Mouse (Mus musculus) heart, adult 9 months (tissue): Measurements from ENCODE around the gene Vwa1.
"Not testable (repeated sequence)": the region's sequence is repeated elsewhere in the genome, so short reads cannot be mapped to it uniquely, and the experiment has no call there.

Source experiments
- DNase-seq, 2 experiments: peaks; one replicate each; pipeline ENCODE4 v3.0.0; 2022; ENCODE audit warnings: low spot score in 2 of 2

Gene Vwa1

DNA sequence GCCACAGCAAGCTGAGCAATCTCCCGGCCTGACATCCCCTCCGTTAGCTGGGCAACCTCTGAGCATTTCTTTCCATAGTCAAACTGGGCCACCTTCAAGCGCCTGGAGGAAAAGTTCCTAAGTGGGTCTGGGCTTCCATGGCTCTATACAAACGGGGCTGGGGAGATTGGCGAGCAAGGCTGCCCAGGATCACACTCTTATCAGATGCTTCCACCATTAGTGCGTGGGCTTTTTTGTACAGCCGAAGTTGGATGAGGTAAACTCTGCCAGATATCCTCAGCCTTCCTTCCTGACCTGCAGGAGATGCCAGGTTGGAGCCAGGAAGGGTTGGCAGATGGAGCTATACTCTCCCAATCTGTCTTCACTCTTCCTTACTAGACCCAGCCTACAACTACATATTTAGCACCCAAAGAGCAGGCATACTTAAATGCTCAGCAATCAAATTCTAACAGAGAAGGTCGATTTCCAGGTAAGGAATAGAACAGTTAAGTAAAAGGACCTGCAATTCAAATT lies 28.4 kb downstream of the Vwa1 start:
- DNase-seq: no peak

DNA sequence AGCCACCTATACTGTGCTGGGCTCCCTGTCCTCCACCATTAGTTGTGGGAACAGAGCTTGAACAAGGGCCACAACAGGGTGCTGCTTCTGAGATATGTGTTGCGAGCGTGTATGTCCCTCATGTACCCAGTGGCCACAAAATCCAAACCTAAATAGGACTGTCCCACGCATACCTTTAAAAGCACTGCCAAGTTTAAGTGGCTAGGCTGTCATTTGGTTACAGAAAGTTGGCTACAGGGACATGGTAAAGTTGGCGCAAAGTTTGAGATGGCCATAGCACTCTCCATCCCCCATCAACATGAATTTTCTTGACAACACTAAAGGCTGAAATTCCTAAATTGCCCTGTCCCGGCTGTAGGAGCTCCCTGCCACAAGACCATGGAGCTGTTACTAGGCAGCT lies 29.4 kb downstream of the Vwa1 start:
- DNase-seq: no peak

DNA sequence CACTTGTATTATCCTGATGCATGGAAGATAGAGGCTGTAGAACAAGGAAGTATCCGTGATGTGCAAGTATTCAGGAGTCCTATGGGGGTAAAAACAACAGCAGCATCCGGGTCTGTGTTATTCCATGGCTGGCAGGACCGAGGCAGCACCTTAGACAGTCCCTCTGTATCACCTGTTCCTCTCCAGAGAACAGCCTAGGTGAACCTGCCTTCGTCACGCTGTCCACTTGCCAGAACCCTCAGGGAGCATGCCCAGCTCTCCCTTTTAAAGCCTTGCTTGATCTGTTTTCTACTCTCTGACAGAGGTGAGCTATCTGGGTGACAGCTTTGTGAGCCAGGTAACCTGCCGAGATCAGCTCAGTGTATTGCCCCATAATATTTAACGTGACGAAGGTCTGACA lies 30.0 kb downstream of the Vwa1 start:
- no peak for DNase-seq

DNA sequence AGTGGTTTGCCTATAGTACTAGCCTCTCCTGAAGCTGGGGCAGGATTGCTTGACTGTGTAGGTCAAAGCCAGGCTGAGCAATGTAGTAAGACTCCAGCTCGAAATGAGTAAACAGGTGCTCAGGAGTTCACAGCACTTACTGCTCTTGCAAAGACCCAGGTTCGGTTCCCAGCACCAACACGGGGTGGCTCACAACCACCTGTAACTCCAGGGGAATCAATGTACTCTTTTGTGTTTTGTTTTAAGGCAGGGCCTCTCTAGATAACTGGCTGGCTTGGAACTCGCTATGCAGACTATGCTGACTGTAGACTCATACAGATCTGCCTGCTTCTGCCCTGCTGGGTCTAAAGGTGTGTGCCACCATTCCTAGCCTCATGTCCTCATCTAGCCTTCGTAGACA lies 31.8 kb downstream of the Vwa1 start:
- DNase-seq: no peak

DNA sequence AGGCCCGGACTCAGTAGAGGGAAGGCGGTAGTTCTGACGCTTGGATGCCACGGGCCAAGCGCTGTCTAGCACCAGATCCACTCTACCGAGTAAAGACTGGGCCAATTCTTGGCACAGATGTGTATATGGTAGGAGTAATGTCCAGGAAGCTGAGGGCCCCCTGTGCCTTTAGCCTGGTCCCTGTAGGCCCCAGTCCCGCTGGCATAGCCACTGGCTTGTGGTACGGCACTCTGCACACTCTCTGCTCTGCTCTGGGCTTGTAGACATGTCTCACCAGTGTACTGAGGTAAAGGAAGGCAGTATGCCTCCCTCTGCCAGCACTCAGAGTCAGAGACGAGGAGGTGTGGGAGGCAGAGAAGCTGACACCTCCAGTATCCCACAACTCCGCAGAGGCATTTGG lies 33.8 kb downstream of the Vwa1 start:
- not testable (repeated sequence) for DNase-seq

DNA sequence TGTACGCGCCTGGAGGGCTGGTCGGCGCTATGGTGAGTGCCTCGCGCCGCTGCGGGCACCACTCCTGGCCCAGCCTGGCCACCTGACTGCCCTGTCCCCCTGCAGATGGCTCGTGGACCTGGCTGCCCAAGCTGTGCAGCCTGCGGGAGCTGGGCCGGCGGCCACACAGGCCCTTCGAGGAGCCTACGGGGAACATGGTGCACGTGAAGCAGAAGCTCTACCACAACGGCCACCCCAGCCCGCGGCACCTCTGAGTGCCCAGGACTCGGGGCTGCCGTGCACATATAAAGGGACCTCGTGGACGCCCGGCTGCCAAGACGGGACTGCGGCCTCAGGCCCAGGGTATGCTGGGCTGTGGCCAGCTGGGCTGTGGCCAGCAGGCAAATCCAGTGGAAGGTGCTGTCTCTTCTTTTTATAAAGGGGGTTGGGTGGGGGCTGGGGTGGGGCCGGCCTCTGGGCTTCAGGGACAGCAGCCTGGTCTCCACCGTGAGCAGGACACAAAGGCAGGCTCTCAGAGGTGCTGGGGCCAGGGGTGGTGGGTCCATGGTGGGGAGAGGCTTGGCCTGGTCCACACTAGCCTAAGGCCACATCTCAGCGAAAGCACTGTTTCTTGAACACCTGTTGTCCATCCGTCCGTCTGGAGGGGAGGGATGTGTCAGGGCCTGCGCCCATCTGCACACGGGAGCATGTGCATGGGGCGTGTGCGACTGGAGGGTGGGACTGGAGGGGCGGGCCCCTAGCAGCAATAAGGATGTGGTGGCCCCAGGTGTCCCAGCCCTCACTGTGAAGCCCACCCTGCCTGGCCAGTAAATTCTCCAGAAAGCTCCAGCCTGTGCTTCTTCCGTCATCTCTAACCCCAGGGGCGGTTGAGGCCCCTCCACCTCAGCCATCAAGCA lies 34.5 kb downstream of the Vwa1 start:
- peak in 1 of 2 experiments; percentile 11 for DNase-seq

DNA sequence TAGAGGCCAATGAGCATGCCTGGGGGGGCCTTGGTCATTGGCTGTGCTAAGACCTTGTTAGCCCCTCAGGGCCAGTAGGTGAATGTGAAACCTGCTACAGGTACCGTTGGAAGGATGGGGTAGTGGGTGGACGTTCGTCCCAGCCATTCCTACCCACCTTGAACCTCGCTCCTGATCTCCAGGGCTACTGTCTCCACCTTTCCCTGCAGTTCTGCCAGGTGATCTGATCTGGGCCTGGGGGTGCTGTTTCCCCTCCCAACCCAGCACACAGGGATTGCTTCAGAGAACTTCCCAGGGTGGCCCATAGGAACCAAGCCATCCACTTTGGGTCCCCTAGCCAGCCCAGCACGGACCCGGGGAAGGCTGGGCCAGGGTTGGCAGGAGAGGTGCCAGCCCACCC lies 35.3 kb downstream of the Vwa1 start:
- no peak for DNase-seq

DNA sequence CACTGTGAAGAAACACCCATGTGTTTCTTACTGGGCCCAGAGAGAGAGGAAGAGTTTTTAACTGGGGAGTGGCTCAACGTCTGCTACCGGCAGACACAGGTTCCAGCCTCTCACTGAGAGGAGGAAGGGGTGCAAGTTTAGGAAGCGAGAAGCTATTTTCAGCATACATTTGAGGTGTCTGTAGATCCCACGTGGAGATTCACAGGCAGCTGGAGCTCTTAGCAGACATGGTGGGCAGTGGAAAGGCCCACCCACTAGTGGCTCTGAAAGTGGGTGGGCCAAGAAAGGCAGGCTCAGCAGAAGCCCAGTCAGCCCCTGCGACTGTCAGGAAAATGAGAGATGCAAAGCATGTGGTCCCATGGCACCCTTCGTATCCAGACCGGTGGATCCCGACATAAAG lies 36.2 kb downstream of the Vwa1 start:
- DNase-seq: no peak

DNA sequence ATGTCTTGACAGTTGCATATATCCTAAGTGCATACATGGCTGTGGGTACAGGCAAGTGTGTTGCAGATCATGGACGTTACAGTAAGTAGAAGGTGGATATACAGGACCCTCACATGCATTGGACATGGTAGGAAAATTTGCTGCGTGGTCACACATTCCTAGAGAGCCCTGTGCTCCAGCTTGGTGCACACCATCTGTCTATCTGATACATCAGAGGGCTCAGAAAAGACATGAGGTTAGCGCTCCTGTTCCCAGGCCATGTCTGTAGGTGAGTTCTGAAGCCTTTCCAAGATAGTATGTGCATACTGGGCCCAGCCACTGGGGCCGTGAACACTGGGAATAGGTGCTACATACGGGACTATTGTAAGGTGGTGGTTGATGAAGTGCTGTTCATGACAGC lies 38.1 kb downstream of the Vwa1 start:
- DNase-seq: no peak

DNA sequence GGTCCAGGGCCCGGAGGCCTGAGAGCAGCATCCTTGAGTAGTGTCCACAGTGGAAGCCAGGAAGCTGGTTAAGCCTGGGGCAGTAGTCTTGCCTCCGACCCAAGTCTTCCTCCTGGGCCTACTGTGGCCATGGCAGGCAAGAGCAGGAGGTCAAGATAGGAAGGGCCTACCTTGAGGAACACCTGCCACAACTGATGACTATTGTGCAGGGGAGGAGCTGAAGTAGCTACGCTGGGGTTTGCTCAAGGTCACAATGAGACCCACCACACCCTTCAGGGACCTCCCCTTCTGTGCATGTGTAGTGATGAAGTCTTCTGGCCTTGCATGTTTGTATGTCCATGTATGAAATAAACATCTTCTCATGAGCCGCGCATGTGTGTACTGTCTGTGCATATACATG lies 38.7 kb downstream of the Vwa1 start:
- no peak for DNase-seq

DNA sequence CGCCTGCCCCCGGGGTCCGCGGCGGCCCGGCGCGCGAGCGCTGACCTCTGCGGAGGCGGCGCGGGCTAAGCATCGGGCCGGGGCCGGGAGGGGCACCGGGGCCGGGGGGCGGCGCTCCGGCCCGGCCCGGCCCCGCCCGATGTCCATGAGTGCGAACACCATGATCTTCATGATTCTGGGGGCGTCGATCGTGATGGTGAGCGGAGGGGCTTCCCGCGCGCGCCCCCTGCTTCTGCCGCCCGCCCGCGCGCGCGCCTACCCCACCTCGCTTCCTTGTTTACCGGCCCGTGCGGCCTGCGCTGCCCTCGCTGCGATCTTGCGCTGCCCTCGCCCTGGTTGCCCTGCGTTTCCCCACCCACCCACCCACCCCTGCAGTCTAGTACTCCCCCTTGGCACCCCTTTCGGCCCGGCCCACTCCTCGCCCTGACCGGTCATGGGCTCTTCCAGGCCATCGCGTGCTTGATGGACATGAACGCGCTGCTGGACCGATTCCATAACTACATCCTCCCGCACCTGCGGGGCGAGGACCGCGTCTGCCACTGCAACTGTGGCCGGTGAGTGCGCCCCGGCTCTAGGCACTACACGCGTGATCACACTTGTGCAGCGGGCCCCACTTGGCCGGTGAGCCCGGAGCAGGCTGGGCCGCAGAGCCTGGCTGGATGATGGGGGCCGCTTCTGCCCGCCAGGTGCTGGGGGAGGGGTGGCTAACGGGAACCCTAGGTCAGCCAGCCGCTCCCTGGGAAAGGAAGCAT lies 39.4 kb downstream of the Vwa1 start:
- DNase-seq: peak; percentile 32 to 65

DNA sequence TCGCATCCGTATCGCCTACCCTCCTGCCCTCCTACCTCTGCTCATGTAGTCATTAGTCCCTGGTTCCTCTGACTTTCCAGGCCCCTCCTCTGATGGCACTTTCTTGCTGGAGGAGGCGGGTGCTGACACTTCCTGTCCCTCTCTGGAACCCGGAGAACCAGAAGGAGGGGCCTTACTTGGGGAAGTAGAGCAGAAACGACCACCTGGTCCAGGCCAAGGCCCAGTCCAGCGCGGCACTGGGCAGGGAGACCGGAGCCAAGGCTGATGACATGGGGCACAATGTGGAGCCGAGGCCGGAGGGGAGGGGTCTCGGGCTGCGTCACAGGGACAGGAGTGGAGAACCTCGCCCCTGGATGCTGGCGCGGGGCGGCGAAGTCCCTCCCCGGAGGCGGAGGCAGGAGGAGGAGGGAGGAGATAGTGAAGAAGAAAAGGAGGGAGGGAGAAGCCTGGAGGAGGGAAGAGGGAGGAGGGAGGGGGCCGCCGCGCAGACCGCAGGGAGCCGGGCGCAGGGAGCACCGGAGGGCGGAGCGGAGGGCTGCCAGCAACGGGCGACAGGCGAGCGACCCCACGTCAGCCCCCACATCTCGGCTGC lies 40.1 kb downstream of the Vwa1 start, which contains the start of gene Tmem240:
Tmem240 (plus strand) TSS at position 451 of the 592 bp plus-strand sequence.
- peak; percentile 89 to 91 for DNase-seq

DNA sequence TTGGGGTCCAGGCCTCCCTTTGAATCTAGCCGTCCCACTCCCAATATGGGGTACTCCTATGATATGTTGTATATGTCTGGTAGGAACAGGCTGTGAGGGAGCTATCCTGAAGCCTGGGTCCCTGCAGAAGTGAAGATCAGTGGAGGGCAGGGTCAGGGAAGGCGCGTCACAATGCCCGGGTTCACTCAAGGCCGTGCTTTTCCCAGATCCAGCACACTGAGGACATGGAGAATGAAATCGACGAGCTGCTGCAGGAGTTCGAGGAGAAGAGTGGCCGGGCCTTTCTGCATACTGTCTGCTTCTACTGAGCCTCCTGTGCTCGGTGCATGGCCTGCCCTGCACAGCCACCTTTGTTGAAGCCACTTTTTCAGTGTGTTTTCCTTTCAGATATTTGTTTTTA lies 41.2 kb downstream of the Vwa1 start:
- no peak for DNase-seq

DNA sequence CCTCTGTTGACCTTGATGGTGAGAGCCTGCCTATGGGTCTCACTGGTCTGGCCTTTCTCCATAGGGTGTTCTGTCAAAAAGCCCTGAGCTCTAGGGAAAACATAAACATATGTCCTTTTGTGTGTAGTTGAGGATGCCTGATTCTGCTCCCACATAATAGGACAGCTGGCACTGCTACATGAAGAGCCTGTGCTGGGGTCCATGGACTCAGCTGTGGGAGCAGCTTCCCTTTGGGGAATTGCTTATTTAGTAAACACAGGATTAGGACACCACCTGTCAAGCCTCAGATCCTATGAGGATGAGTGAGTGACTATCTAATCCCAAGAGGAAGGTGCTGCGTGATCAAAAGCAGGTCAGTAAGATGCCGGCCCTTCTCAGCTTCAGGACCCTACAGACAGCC lies 46.5 kb downstream of the Vwa1 start:
- DNase-seq: no peak

DNA sequence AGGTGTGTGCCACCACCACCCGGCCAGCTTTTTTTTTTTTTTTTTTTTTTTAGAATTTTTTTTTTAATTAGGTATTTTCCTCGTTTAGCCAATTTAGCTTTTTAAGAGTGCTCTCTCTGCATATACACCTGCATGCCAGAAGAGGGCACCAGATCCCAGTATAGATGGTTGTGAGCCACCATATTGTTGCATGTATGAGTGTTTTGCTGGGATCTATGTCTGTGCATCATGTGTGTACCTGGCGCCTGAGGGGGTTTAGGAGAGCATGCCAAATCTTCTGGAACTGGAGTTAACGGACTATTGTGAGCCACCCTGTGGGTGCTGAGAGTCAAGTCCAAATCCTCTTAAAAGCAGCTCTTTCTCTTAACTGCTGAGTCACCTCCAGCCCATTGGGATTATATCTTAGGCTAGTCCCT lies 52.8 kb downstream of the Vwa1 start:
- DNase-seq: peak in 1 of 2 experiments; percentile 19
